Mouse (Mus musculus) bone marrow macrophage, adult 2 months (primary cell): ENCODE measurements around the gene Reep3.

Experiments
- CTCF ChIP-seq: IDR thresholded peaks from 2 replicates; pipeline ENCODE4 v1.5.1; 2012; ENCODE audit warnings: low read depth, mild to moderate bottlenecking, low read length, moderate library complexity
- POLR2A ChIP-seq: IDR thresholded peaks from 2 replicates; pipeline ENCODE4 v1.6.1; 2012; ENCODE audit warnings: mild to moderate bottlenecking, low read depth, low read length, borderline replicate concordance

- TF ChIP-seq POLR2A (no peak), CTCF (no peak)
Observed at GRCm38 (mm10) chr10:67065927-67066326, 30.8 kb downstream of the Reep3 start.
